11 mouse cellular contexts compared by ENCODE assay signal in the genomic region with DNA sequence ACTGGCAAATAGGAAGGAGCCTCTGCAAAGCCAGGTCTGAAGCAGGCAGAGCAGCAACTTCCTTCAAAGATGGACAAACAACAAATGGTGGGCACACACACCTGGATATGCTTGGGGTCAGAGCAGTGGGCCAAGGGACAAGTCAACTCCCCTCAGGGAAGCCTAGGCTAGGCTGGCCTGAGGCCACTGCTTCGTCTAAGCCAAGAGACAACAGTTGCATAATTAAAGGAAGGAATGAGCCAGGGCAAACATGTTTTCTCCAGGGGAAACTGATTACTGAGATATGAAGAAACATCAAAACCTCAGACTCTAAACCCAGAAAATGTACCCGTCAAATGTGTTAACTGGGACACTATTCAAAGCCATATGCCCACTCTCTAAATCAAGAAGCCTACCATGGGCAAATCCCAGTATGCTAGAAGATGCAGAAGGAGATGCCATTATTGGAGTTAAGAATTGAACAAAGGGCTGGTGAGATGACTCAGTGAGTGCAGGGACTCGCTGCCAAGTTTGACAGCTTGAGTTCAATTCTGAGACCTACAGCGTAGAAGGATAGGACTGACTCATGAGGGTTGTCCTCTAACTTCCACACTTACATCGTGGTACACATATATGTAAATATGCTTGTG.
DNase-seq lines count a peak whose midpoint lies in the region; ATAC-seq lines count a peak whose summit lies in the region.
"Had no signal": no experiment of that assay in that cellular context is flagged by ENCODE, and none has a peak within 500 bp of the region (broad histone marks: within the 10 kb centered on the region; RNA-seq: fewer than 3 reads in every experiment).

No protein-coding gene starts in this region.

- no peak overlapping the region for H3K27ac ChIP-seq in heart, embryonic 11.5 days (ENCODE audit: low read depth, low read length)
- no peak overlapping the region for H3K27ac ChIP-seq in forebrain, embryonic 11.5 days (ENCODE audit: low read depth, low read length)
- H3K27ac ChIP-seq: liver, embryonic 14.5 days; neural tube, embryonic 15.5 days had no signal

- no peaks in the 10 kb centered on the region for H3K36me3 ChIP-seq in heart, embryonic 11.5 days (ENCODE audit: control insufficient read depth, insufficient read depth, low read length)
- no peaks in the 10 kb centered on the region for H3K36me3 ChIP-seq in forebrain, embryonic 11.5 days (ENCODE audit: control insufficient read depth, insufficient read depth, low read length)
- H3K36me3 ChIP-seq: heart, embryonic 15.5 days; neural tube, embryonic 15.5 days had no signal

- H3K27me3 ChIP-seq in heart, embryonic 11.5 days (ENCODE audit: control insufficient read depth, insufficient read depth, low read length), result no peaks in the 10 kb centered on the region
- H3K27me3 ChIP-seq in forebrain, embryonic 11.5 days (ENCODE audit: control insufficient read depth, insufficient read depth, low read length), result no peaks in the 10 kb centered on the region
- H3K27me3 ChIP-seq: heart, embryonic 15.5 days; neural tube, embryonic 15.5 days had no signal

- no peak overlapping the region for H3K9ac ChIP-seq in heart, embryonic 11.5 days (ENCODE audit: low read depth, low read length)
- no peak overlapping the region for H3K9ac ChIP-seq in forebrain, embryonic 11.5 days (ENCODE audit: low read length)
- H3K9ac ChIP-seq: heart, embryonic 15.5 days; liver, embryonic 14.5 days; neural tube, embryonic 15.5 days had no signal

- no peaks in the 10 kb centered on the region for H3K9me3 ChIP-seq in heart, embryonic 11.5 days (replicated peaks; ENCODE audit: control insufficient read depth, low read length)
- H3K9me3 ChIP-seq in forebrain, embryonic 11.5 days (ENCODE audit: control insufficient read depth, low read length), result no peaks in the 10 kb centered on the region
- H3K9me3 ChIP-seq: heart, embryonic 15.5 days; neural tube, embryonic 15.5 days had no signal

- H3K4me3 ChIP-seq in heart, embryonic 11.5 days (ENCODE audit: low read depth, low read length), result no peak overlapping the region
- H3K4me3 ChIP-seq in forebrain, embryonic 11.5 days (ENCODE audit: low read depth, low read length), result no peak overlapping the region
- H3K4me3 ChIP-seq: heart, embryonic 15.5 days; neural tube, embryonic 15.5 days had no signal

- ATAC-seq in heart, embryonic 11.5 days (replicated peaks; ENCODE audit: insufficient number of reproducible peaks, low FRiP score, low TSS enrichment), result no peak
- ATAC-seq in megakaryocyte progenitor cell, adult 5-6 weeks (replicated peaks; ENCODE audit: poor library complexity), result peak; percentile 21; the same call in 1 of the 2 replicates
- no peak for ATAC-seq in forebrain, embryonic 11.5 days (replicated peaks; ENCODE audit: low FRiP score)

- DNase-seq in heart, adult 18-20 months, result peak; percentile 76 to 80
- DNase-seq in cerebellum, adult 11-12 months, result peak; percentile 58
- DNase-seq in heart, postnatal 4 days, result peak; percentile 51
- no peak for DNase-seq in spleen, adult 12 weeks (ENCODE audit: low spot score)
- DNase-seq in forebrain, embryonic 11.5 days (ENCODE audit: low spot score), result no peak
- no peak for DNase-seq in kidney, adult 9 months

- peaks cover 20% of the 10 kb centered on the region for H3K4me1 ChIP-seq in heart, embryonic 11.5 days (ENCODE audit: control insufficient read depth, insufficient read depth, low read length)
- H3K4me1 ChIP-seq in forebrain, embryonic 11.5 days (replicated peaks; ENCODE audit: control insufficient read depth, insufficient read depth, low read length), result no peaks in the 10 kb centered on the region

- no peak overlapping the region for H3K4me2 ChIP-seq in heart, embryonic 11.5 days
- no peak overlapping the region for H3K4me2 ChIP-seq in forebrain, embryonic 11.5 days (ENCODE audit: low read depth, low read length, severe bottlenecking)
- H3K4me2 ChIP-seq: heart, embryonic 15.5 days; neural tube, embryonic 15.5 days had no signal

- WGBS in heart, embryonic 11.5 days (ENCODE audit: insufficient replicate concordance), result 78% methylated on average over 5 of the region's 5 CpGs
- 85% methylated on average over 5 of the region's 5 CpGs for WGBS in forebrain, embryonic 11.5 days

Comparison
In these comparisons a context has a peak if more than half of its experiments do, and no peak if none do; other contexts are left out.
1. DNase-seq: peak in heart, adult 18-20 months (2 of 2), cerebellum, adult 11-12 months (single experiment) and heart, postnatal 4 days (single experiment); none in spleen, adult 12 weeks (single experiment), forebrain, embryonic 11.5 days (single experiment) and kidney, adult 9 months (single experiment).